Mouse (Mus musculus) kidney, adult 11 months (tissue): ENCODE measurements around the gene Ndufa5.
A peak's percentile ranks its signal among the peaks of the same experiment; 100 is the strongest.

Source experiments
- DNase-seq: peaks from one replicate; pipeline ENCODE4 v3.0.0; 2022

Ndufa5 gene

DNA sequence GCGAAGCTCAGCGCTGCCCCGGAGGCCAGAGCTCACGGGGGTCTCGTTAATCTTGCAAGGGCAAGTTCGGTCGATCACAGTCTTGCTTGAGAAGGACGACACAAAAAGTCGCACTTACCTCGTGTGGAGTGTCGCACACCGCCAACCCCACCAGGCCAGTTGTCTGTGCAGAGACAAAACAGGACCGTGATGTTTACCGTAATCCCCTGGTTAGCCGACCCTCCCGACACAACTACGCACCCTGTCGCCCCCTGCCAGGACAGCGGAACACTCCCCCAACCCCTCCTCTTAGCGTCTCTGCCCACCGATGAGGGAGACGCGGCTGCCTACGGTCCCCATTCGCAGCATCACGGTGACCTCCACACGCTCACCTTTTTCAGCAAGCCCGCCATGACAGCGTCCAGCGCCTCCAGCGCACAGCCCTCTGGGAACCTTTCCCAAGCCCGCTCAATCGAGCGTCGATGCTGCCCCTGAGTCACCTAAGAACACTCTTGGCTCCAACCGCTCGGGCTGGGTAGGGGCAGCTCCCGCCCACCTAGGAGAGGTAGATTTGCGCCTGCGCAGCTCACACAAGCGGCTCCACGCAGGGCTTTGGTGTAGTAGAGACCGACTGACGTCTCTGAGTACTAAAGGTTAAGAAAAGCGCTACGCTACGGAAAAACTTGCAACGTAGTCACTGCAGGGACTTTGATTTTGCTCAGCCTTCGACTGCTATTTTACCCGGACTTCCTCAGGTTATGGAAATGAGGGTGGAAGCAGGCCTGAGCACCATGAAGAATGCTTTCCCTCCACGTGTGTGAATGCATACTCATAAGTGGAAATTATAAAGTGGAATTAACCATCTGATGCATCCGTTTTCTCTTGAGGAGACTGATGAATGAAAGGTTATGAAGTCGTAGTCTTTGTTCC lies at the start of gene Ndufa5:
TSS of gene Ndufa5 (minus strand) at position 859 of the 909 bp plus-strand sequence.
- DNase-seq = peak; percentile 97

GRCm38 (mm10) chr6:24573319-24573718 lies 45.5 kb upstream of the Ndufa5 start:
- no peak for DNase-seq

- no peak for DNase-seq
Measured at GRCm38 (mm10) chr6:24572431-24572830, 44.6 kb upstream of the Ndufa5 start.

GRCm38 (mm10) chr6:24571126-24571525 lies 43.3 kb upstream of the Ndufa5 start:
- DNase-seq = peak; percentile 53

GRCm38 (mm10) chr6:24570278-24570677 lies 42.5 kb upstream of the Ndufa5 start:
- no peak for DNase-seq

DNA sequence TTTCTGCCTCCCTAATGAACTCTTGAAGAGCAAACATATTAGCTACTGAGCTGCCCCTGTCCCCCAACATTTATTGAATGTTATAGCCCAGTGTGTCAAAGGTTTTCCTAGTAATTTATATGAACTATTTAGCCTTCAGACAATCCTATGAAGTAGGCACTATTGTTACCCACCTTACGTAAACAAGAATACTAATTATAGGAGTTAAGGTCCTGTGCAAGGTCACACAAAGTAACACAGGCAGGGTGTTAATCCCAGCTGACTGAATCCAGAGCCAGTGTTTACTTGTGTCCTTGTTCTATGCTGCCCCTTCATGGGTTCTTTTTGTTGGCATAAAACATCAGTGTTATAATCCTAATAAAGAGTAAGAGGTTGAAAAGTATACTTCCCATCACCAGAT lies 41.9 kb upstream of the Ndufa5 start:
- DNase-seq = no peak

GRCm38 (mm10) chr6:24568963-24569362 lies 41.1 kb upstream of the Ndufa5 start:
- no peak for DNase-seq

GRCm38 (mm10) chr6:24564886-24565285 lies 37.1 kb upstream of the Ndufa5 start:
- no peak for DNase-seq

DNA sequence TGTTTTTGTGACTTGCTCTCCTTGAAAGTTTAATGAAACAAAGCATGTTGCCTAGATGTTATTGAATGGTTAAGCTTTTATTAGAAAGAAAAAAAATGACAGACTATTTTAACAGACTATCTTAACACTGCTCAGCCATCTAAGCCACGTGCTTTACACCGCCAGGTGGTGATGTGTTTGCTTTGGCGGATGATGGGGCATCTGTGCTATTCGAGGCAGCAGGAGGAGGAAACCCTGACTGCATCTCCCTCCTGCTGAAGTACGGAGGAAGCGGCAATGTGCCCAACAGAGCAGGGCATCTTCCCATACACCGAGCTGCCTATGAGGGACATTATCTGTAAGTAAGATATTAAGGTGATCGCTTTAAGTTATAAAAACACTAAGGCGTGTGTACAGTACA lies 36.3 kb upstream of the Ndufa5 start:
- DNase-seq = no peak

- no peak for DNase-seq
Measured at GRCm38 (mm10) chr6:24555488-24555887, 27.7 kb upstream of the Ndufa5 start.

DNA sequence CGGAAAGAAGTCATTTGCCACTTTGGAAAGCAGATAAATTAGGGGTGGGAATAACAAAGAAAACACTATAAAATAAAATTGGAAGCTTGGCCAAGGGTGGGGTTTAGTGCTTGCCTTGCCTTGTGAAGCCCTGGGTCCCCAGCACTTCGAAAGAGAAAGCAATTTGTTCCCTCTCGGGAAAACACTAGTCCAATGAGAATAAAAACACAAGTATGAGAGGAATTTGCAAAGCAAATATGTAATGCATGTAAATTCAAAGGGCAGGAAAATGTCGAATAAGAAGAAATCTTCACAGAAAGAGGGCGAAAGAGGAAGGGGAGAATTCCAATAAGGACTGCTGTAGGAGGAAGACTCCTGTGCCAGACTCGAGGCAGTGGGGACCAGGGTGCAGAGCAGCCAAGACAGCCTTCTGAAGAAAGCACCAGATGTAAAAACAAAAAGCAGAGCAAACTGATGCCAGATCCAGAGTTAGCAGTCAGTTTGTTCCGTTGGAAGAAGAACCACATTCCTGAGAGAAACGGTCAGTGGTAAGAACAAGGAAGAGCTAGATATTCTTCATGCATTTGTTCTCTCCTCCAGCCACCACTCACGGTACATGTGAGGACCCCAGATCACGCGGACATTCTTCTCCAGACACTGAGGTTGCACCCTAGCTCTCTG lies 26.7 kb upstream of the Ndufa5 start:
- DNase-seq = no peak

DNA sequence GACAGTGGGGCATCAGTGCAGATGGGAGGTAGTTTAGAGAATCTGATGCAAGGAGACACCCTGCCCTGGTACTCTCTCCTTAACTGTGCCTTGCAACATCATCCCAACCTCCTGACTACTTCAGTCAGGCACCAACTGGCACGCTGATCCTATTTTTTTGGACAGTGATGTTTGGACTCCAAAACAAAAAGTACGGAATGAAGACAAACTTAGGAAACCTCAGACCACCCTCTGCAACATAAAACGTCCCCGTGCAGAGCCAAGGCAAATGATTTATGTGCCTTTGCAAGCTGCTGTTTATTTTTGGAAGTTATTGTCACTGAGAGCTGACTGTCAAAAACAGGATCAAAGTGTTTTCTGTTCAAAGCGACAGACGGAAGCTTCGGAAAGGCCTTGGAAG lies 24.2 kb upstream of the Ndufa5 start:
- no peak for DNase-seq

- no peak for DNase-seq
Measured at GRCm38 (mm10) chr6:24549801-24550200, 22.0 kb upstream of the Ndufa5 start.

DNA sequence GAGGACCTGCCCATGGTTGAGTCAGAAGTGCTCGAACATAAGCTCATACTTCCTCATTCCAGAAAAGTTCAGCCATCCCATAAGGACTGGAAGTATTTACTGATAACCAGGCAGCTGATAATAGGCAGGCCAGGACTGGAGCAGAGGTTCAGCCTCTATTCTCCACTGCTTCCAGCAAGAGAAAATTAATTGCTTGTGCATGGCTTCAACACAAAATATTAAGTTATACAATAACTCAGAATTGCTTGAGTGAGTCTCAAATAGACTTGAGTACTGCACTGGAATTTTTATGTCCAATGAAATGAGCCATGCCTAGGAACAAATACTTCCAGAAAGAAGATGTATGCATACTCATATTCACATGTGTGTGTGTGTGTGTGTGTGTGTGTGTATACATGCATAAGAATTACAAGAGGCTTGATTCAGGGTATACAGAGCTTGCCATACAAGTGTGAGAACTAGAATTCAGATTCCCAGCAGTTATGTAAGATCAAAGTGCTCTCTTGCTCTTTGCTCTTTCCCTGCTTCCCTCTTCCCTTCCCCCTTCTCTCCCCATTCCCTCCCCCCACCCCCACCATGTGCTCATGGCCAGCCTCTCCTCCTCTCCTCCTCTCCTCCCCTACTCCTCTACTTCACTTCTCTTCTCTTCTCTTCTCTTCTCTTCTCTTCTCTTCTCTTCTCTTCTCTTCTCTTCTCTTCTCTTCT lies 19.1 kb upstream of the Ndufa5 start:
- DNase-seq = peak; percentile 61

GRCm38 (mm10) chr6:24543119-24543591 lies 15.3 kb upstream of the Ndufa5 start:
- DNase-seq = peak; percentile 14

- DNase-seq = no peak
Measured at GRCm38 (mm10) chr6:24542393-24542792, 14.6 kb upstream of the Ndufa5 start.

DNA sequence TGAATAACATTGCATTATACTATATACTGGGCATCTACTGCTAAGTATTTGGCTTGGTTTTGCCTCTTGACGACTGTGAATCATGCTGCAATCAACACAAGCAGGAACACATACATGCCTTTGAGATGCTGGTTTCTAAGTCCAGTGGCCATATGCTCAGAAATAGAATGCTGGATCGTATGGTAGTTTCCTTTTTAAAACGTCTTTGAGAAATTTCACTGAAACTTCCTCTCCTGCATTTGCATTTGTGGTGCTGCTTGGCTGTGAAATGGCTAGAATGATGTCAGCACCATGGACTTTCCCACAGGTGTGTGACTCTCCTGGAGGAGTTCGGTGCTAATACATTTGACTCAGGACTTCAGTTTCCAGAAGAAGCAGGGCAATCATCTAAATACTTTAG lies 12.3 kb upstream of the Ndufa5 start:
- DNase-seq = no peak

DNA sequence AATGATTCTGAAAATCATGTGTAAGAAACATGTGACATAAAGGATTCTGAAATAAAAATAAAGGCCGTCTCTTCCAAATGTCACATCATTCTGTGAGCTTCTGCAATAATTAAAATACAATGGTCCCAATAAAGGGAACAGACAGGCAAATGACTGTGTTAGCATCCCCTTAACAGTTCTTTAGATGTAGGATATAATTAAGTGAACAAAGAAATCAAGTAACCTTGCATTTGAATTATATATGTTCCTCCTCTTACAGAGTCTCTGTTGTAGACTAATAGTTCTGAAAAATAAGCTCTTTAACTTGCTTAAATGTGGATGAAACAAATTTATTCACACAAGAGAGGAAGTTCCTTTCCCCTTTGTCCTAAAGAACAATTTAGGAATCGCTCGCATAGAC lies 10.6 kb upstream of the Ndufa5 start:
- no peak for DNase-seq

GRCm38 (mm10) chr6:24532804-24533203 lies 5.0 kb upstream of the Ndufa5 start:
- DNase-seq = no peak

DNA sequence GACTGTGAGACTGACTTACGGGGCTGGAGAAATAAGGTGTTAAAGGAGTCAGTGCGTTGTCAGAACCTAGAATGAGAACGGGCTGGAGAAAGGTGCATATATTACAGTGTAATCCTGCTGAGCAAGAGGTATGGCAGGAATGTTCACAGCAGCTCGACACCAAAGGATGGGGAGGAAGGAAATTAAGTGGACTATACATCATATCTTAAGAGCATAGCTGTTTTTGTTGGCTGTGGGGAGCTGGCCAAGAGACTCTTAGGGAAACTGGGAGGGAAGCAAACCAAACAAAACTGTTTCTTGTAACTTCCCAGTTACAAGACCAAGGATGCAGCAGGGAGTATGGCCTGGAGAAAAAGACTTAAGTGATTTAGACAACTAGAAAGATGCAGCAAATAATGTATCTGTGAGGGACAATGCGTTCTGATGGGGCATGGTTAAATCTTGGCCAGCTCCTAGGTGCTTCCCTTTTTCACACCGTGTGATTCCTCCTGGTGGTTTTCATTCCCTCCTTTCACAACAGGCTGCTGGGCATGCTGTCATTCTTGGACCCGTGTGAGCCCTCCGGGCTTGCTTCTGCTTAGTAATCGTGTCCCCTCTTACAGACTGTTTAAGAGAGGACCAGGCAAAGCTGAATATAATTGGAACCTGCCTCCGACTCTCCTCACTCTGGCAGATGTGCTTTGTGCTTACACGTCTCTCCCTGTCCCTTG lies 3.1 kb upstream of the Ndufa5 start:
- DNase-seq = no peak

GRCm38 (mm10) chr6:24530166-24530565 lies 2.4 kb upstream of the Ndufa5 start:
- DNase-seq = peak; percentile 17

- no peak for DNase-seq
Measured at GRCm38 (mm10) chr6:24528064-24528243, 141 bp upstream of the Ndufa5 start, which contains the start of gene Asb15. TSS of gene Asb15 (plus strand) at chr6:24528144.

DNA sequence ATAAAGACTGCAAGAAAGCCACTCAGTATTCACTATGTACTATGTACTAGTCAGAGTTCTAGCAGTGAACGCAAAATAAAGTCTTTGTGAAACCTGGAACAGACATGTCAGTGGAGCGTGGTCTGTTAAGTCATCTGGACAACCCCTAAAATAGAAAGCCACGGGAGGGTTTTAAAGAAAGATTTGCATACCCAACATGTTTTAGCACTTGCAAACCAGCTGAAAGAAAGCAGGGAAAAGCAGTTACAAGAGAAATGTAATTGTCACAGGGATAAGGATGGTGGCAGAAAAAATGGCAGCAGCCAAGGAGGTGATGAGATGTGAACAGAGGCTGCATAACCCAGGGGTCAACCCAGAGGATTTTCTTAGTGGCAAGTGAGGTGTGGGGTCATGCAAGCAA lies 2.1 kb downstream of the Ndufa5 start:
- no peak for DNase-seq
